Mouse (Mus musculus): ENCODE data around the gene Lhpp.

GRCm38 (mm10) chr7:132723906-132724305 is 113.5 kb downstream of the Lhpp start:
- no peak for TF ChIP-seq CTCF (IDR thresholded peaks at IDR 0.05; ENCODE audit: low read depth)
- TF ChIP-seq EP300 (IDR thresholded peaks at IDR 0.05; ENCODE audit: low read depth) = no peak

Measured in liver, postnatal 0 days (tissue).